8 mouse cellular contexts compared by ENCODE assay signal in genomic region chr4:150865371-150865770, GRCm38 (mm10). TPM values are rescaled to one million over a fixed set of nuclear protein-coding genes. Genes with fewer than 3 reads are reported as not detected.
A peak's percentile ranks its signal among the peaks of the same experiment; 100 is the strongest.
DNase-seq lines count a peak whose midpoint lies in the region; TF ChIP-seq lines count a peak whose summit lies in the region.
"Had no signal": no experiment of that assay in that cellular context is flagged by ENCODE, and none has a peak within 500 bp of the region (broad histone marks: within the 10 kb centered on the region; RNA-seq: fewer than 3 reads in every experiment).

No protein-coding gene starts in this region.

- TF ChIP-seq CTCF in brain, embryonic 14.5 days (IDR thresholded peaks at IDR 0.05; ENCODE audit: borderline replicate concordance, extremely low read depth, insufficient read depth, insufficient read length), result peak; percentile 48; the same call in 1 of the 2 replicates

- TF ChIP-seq POLR2A in brain, embryonic 14.5 days (IDR thresholded peaks at IDR 0.05; ENCODE audit: borderline replicate concordance, extremely low read depth, insufficient read depth, insufficient read length, poor library complexity, severe bottlenecking), result no peak

- DNase-seq in kidney, adult 9 months, result peak; percentile 59
- no peak for DNase-seq in kidney, postnatal 14 days
- peak; percentile 50 for DNase-seq in thymus, postnatal 14 days
- DNase-seq in thymus, adult 18-20 months, result no peak
- DNase-seq in brain, embryonic 14.5 days (ENCODE audit: low read depth), result peak; percentile 72
- DNase-seq in layer of hippocampus, adult 8-10 months (ENCODE audit: low spot score in 2 of 2), result no peak
- no peak for DNase-seq in ovary, postnatal 14 days (ENCODE audit: low spot score)
- DNase-seq: gastrocnemius, postnatal 36 days had no signal

RNA-seq across cellular contexts. Expression of gene Errfi1, which starts 11.7 kb away (rescaled TPM):
- polyA plus RNA-seq in brain, embryonic 14.5 days (2012; rRNA removed), result 18.5 and 22.7 TPM in 2 replicates
- 10 to 100 TPM; 37.7 to 48.8 (median 40.4) TPM for total RNA-seq in layer of hippocampus, adult 8-10 months (2022)

RNA-seq across cellular contexts. Expression of gene Park7, which starts 48.9 kb away (rescaled TPM):
- polyA plus RNA-seq in brain, embryonic 14.5 days (2012; rRNA removed), result 268 and 286 TPM in 2 replicates
- 100 to 1,000 TPM; 194 to 246 (median 216) TPM for total RNA-seq in layer of hippocampus, adult 8-10 months (2022)

RNA-seq across cellular contexts. Expression of gene Tnfrsf9, which starts 49.0 kb away (rescaled TPM):
- 0.25 and 0.35 TPM in 2 replicates for polyA plus RNA-seq in brain, embryonic 14.5 days (2012; rRNA removed)
- total RNA-seq in layer of hippocampus, adult 8-10 months (2022), result 1 to 10 TPM in 1 of 4 experiments, under 1 TPM in 3; 0.52 to 1.0 (median 0.85) TPM

Comparison
In these comparisons a context has a peak if more than half of its experiments do, and no peak if none do; other contexts are left out.
1. DNase-seq: peak in kidney, adult 9 months (single experiment), thymus, postnatal 14 days (single experiment) and brain, embryonic 14.5 days (single experiment); none in kidney, postnatal 14 days (single experiment), thymus, adult 18-20 months (0 of 2), layer of hippocampus, adult 8-10 months (0 of 2) and ovary, postnatal 14 days (single experiment).